Mouse (Mus musculus): Measurements from ENCODE around the gene Akain1. TPM values are rescaled to one million over a fixed set of nuclear protein-coding genes. Genes with fewer than 3 reads are reported as not detected.

Gene Akain1
- polyA plus RNA-seq, 1 experiment from 2014 or later = not detected

Other genes starting within 250 kb of the Akain1 start
- 25.0 and 26.2 TPM in 2 replicates for gene Zbtb14, start 56.3 kb upstream of the Akain1 start, polyA plus RNA-seq (2015; fragmentation: Nextera tagmentation; extraction: Ambion mirVana)